Mouse (Mus musculus) hindbrain, embryonic 16.5 days (tissue): ENCODE measurements at regions not wholly inside any gene's neighbourhood (a gene's known extent, or its start where the extent isn't known, plus 50 kb on each side); places are given as distances from the start of the nearest gene placed in this dataset.

Source experiments
- ATAC-seq: fragments of 200-750 bp; cut with Nextera tagmentation; 2 replicates; pipeline ENCODE4 v1.8.0; 2017; ENCODE audit warnings: moderate TSS enrichment, moderate library complexity
- H3K27ac ChIP-seq: fragments of 300-500 bp; sonication (generic); 2 replicates; pipeline ENCODE4 v1.5.1; 2014; ENCODE audit warnings: low read depth, mild to moderate bottlenecking, control low read depth, low read length, moderate library complexity
- H3K27me3 ChIP-seq: fragments of 300-500 bp; sonication (generic); replicated peaks from 2 replicates; pipeline ENCODE4 v1.6.1; 2014; ENCODE audit warnings: low read length; ENCODE audit not compliant: control insufficient read depth, insufficient read depth
- H3K36me3 ChIP-seq: fragments of 300-500 bp; sonication (generic); 2 replicates; pipeline ENCODE4 v1.6.1; 2014; ENCODE audit warnings: mild to moderate bottlenecking, low read length, moderate library complexity, mixed read lengths; ENCODE audit not compliant: control insufficient read depth, insufficient read depth
- H3K4me1 ChIP-seq: fragments of 300-500 bp; sonication (generic); 2 replicates; pipeline ENCODE4 v1.6.1; 2014; ENCODE audit warnings: low read depth, low read length; ENCODE audit not compliant: control insufficient read depth, insufficient read depth
- H3K4me2 ChIP-seq: fragments of 300-500 bp; sonication (generic); 2 replicates; pipeline ENCODE4 v1.6.1; 2014; ENCODE audit warnings: mild to moderate bottlenecking, low read length, control low read depth, moderate library complexity
- H3K4me3 ChIP-seq: fragments of 300-500 bp; sonication (generic); 2 replicates; pipeline ENCODE4 v1.5.1; 2014; ENCODE audit warnings: mild to moderate bottlenecking, low read length, control low read depth, moderate library complexity
- H3K9ac ChIP-seq: fragments of 300-500 bp; sonication (generic); 2 replicates; pipeline ENCODE4 v1.6.1; 2014; ENCODE audit warnings: low read depth, mild to moderate bottlenecking, control low read depth, low read length, moderate library complexity
- H3K9me3 ChIP-seq: fragments of 300-500 bp; sonication (generic); 2 replicates; pipeline ENCODE4 v1.6.1; 2014; ENCODE audit warnings: mild to moderate bottlenecking, low read length, moderate library complexity; ENCODE audit not compliant: control insufficient read depth
- WGBS: fragments of 180-500 bp; shearing (Covaris S2); extraction: QIAGEN DNeasy Blood & Tissue Kit; methylation state at CpG from one replicate; pipeline ENCODE4 v1.1.7; 2014; 5-methylcytosine and 5-hydroxymethylcytosine counted together

GRCm38 (mm10) chr17:4472412-4472811, 521.7 kb upstream of the Arid1b start:
- H3K27me3 ChIP-seq = no peaks in the 10 kb centered on the region
- H3K9ac ChIP-seq = no peak overlapping the region
- no peak for ATAC-seq
- H3K36me3 ChIP-seq = no peaks in the 10 kb centered on the region
- no peak overlapping the region for H3K4me2 ChIP-seq
- no peak overlapping the region; the same call in 1 of the 2 replicates for H3K27ac ChIP-seq
- peaks cover 2% of the 10 kb centered on the region; the same call in 1 of the 2 replicates for H3K4me1 ChIP-seq
- H3K4me3 ChIP-seq = no peak overlapping the region
- H3K9me3 ChIP-seq = no peaks in the 10 kb centered on the region
- 44% methylated on average over 5 of the region's 5 CpGs for WGBS

- no peak overlapping the region for H3K4me3 ChIP-seq
- H3K36me3 ChIP-seq = no peaks in the 10 kb centered on the region
- H3K9me3 ChIP-seq = no peaks in the 10 kb centered on the region
- no peak overlapping the region for H3K9ac ChIP-seq
- no peaks in the 10 kb centered on the region for H3K27me3 ChIP-seq
- no peak overlapping the region for H3K4me2 ChIP-seq
- ATAC-seq = no peak
- H3K27ac ChIP-seq = no peak overlapping the region
- WGBS = 70% methylated on average over 5 of the region's 5 CpGs
- H3K4me1 ChIP-seq = peaks cover 2% of the 10 kb centered on the region; the same call in 1 of the 2 replicates
These were observed 519.8 kb upstream of the Arid1b start for GRCm38 (mm10) chr17:4474350-4474749.

GRCm38 (mm10) chr17:4475665-4476064, 518.5 kb upstream of the Arid1b start:
- H3K27me3 ChIP-seq = no peaks in the 10 kb centered on the region
- ATAC-seq = no peak
- WGBS = 95% methylated on average over 3 of the region's 3 CpGs
- H3K4me1 ChIP-seq = peaks cover 2% of the 10 kb centered on the region; the same call in 1 of the 2 replicates
- H3K9ac ChIP-seq = no peak overlapping the region
- H3K4me3 ChIP-seq = no peak overlapping the region
- no peak overlapping the region for H3K4me2 ChIP-seq
- no peaks in the 10 kb centered on the region for H3K9me3 ChIP-seq
- H3K36me3 ChIP-seq = no peaks in the 10 kb centered on the region
- H3K27ac ChIP-seq = no peak overlapping the region

- ATAC-seq = no peak
- Histone ChIP-seq H3K27me3 (no peaks in the 10 kb centered on the region), H3K36me3 (no peaks in the 10 kb centered on the region), H3K27ac (no peak overlapping the region), H3K4me1 (peaks cover 7% of the 10 kb centered on the region; the same call in 1 of the 2 replicates), H3K9ac (no peak overlapping the region), H3K4me2 (no peak overlapping the region), H3K4me3 (no peak overlapping the region), H3K9me3 (no peaks in the 10 kb centered on the region)
- 95% methylated on average over 2 of the region's 2 CpGs for WGBS
These were observed 499.7 kb upstream of the Arid1b start for GRCm38 (mm10) chr17:4494392-4494791.

GRCm38 (mm10) chr17:4500504-4500903, 493.6 kb upstream of the Arid1b start:
- Histone ChIP-seq H3K4me2 (no peak overlapping the region), H3K36me3 (no peaks in the 10 kb centered on the region), H3K27me3 (no peaks in the 10 kb centered on the region), H3K9me3 (no peaks in the 10 kb centered on the region), H3K9ac (no peak overlapping the region), H3K4me3 (no peak overlapping the region), H3K27ac (no peak overlapping the region), H3K4me1 (peaks cover 7% of the 10 kb centered on the region; the same call in 1 of the 2 replicates)
- WGBS = 61% methylated on average over 5 of the region's 5 CpGs
- no peak for ATAC-seq

GRCm38 (mm10) chr17:4501029-4501428, 493.1 kb upstream of the Arid1b start:
- ATAC-seq = no peak
- H3K36me3 ChIP-seq = no peaks in the 10 kb centered on the region
- H3K9me3 ChIP-seq = no peaks in the 10 kb centered on the region
- no peaks in the 10 kb centered on the region for H3K27me3 ChIP-seq
- H3K27ac ChIP-seq = no peak overlapping the region
- H3K4me1 ChIP-seq = peaks cover 7% of the 10 kb centered on the region; the same call in 1 of the 2 replicates
- WGBS = 59% methylated on average over 1 of the region's 1 CpGs
- no peak overlapping the region for H3K9ac ChIP-seq
- H3K4me3 ChIP-seq = no peak overlapping the region
- H3K4me2 ChIP-seq = no peak overlapping the region

- Histone ChIP-seq H3K36me3 (no peaks in the 10 kb centered on the region), H3K9ac (no peak overlapping the region), H3K4me1 (no peaks in the 10 kb centered on the region), H3K4me2 (no peak overlapping the region), H3K27me3 (no peaks in the 10 kb centered on the region), H3K9me3 (no peaks in the 10 kb centered on the region), H3K27ac (no peak overlapping the region), H3K4me3 (no peak overlapping the region)
- WGBS = 57% methylated on average over 6 of the region's 6 CpGs
- ATAC-seq = no peak
These were observed 489.2 kb upstream of the Arid1b start for GRCm38 (mm10) chr17:4504951-4505350.

- no peaks in the 10 kb centered on the region for H3K9me3 ChIP-seq
- no peak for ATAC-seq
- H3K4me2 ChIP-seq = no peak overlapping the region
- whole genome bisulfite sequencing = 70% methylated on average over 3 of the region's 3 CpGs
- no peak overlapping the region for H3K9ac ChIP-seq
- H3K27me3 ChIP-seq = no peaks in the 10 kb centered on the region
- H3K4me1 ChIP-seq = no peaks in the 10 kb centered on the region
- H3K36me3 ChIP-seq = no peaks in the 10 kb centered on the region
- no peak overlapping the region for H3K27ac ChIP-seq
- no peak overlapping the region for H3K4me3 ChIP-seq
These were observed 484.6 kb upstream of the Arid1b start for GRCm38 (mm10) chr17:4509506-4509905.

- H3K27ac ChIP-seq = no peak overlapping the region
- H3K4me1 ChIP-seq = peaks cover 4% of the 10 kb centered on the region
- no peaks in the 10 kb centered on the region for H3K9me3 ChIP-seq
- no peaks in the 10 kb centered on the region for H3K36me3 ChIP-seq
- H3K27me3 ChIP-seq = no peaks in the 10 kb centered on the region
- H3K9ac ChIP-seq = no peak overlapping the region
- WGBS = 79% methylated on average over 7 of the region's 7 CpGs
- ATAC-seq = no peak
- no peak overlapping the region for H3K4me3 ChIP-seq
- H3K4me2 ChIP-seq = no peak overlapping the region
These were observed 478.0 kb upstream of the Arid1b start for GRCm38 (mm10) chr17:4516141-4516540.

- Histone ChIP-seq H3K4me3 (no peak overlapping the region), H3K9ac (no peak overlapping the region), H3K4me1 (peaks cover 4% of the 10 kb centered on the region), H3K27ac (peak overlapping the region; percentile 56; the same call in 1 of the 2 replicates), H3K27me3 (no peaks in the 10 kb centered on the region), H3K9me3 (no peaks in the 10 kb centered on the region), H3K4me2 (no peak overlapping the region), H3K36me3 (no peaks in the 10 kb centered on the region)
- ATAC-seq = peak; percentile 24; the same call in 1 of the 2 replicates
- WGBS = 36% methylated on average over 3 of the region's 3 CpGs
These were observed 477.3 kb upstream of the Arid1b start for GRCm38 (mm10) chr17:4516846-4517245.
